Mouse (Mus musculus) cerebellum, adult 2 months (tissue): ENCODE data around the gene Erbb3.

ENCODE experiments used
- CTCF ChIP-seq: fragments of 200-500 bp; IDR thresholded peaks from 2 replicates; pipeline ENCODE4 v1.5.1; 2011; ENCODE audit warnings: low read depth, mild to moderate bottlenecking, control low read depth, low read length, moderate library complexity, borderline replicate concordance; ENCODE audit not compliant: insufficient read depth
- POLR2A ChIP-seq: fragments of 200-500 bp; IDR thresholded peaks from 2 replicates; pipeline ENCODE4 v1.6.1; 2011; ENCODE audit warnings: low read length, control low read depth, borderline replicate concordance; ENCODE audit not compliant: insufficient read depth

GRCm38 (mm10) chr10:128601499-128601898 is 12.0 kb upstream of the Erbb3 start:
- no peak for TF ChIP-seq CTCF
- TF ChIP-seq POLR2A, result no peak
